Mouse (Mus musculus): ENCODE measurements around the gene Podn.

DNA sequence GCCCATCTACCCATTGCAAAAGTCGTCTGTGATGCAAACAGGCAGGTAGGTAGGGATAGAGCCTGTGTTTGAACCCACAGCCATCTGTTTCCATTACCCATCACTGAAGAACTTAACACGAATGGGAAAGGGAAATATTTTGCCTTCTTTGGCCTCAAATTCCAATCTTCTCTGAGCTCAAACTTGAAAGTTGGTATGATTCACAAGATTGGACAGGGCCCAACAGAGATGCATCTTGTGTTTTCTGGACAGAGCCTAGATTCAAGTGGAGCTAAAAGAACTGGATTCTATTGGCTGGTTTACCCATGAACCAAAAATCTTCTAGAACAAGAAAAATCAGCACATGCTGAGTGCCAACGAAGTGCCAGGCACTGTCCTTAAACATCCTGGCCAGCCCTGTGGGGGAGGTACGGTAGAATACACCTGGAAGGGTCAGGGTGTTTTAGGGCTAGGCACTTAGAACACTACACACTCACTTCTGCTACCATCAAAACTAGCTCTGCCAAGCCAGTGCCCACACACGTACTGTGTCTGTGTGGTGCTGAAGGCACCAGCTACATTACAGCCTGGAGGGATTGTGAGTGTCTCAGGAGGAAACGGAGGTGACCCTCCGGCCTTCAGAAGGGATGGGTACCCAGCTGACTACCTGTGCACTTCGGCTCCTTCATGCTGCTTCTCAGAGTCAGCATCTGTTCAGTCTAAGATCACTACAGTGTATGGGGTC is 63.0 kb downstream of the Podn start:
- TF ChIP-seq POLR2A (IDR thresholded peaks at IDR 0.05; ENCODE audit: low read depth, low read length) = no peak
- TF ChIP-seq CTCF (conservative IDR thresholded peaks at IDR 0.05; ENCODE audit: insufficient read depth, insufficient read length, low read depth, low read length) = no peak
